Mouse (Mus musculus) mature B cell (primary cell): ENCODE results near the gene Slc38a1.

Source experiments
- in situ Hi-C: fragments of 300-500 bp; cut with MboI; formaldehyde crosslinking; loops from 2 replicates; pipeline ENCODE4 v1.14.3; 2019

The Slc38a1 gene

GRCm38 (mm10) chr15:96608671-96609070 is 34.0 kb downstream of the Slc38a1 start:
- in situ Hi-C loops: no loop called here

- in situ Hi-C loops: no loop called here
These were observed 35.3 kb downstream of the Slc38a1 start for GRCm38 (mm10) chr15:96607422-96607821.

GRCm38 (mm10) chr15:96604282-96604681 is 38.4 kb downstream of the Slc38a1 start:
- in situ Hi-C loops: no loop called here

GRCm38 (mm10) chr15:96602043-96602442 is 40.7 kb downstream of the Slc38a1 start:
- in situ Hi-C loops: no loop called here

GRCm38 (mm10) chr15:96599852-96600781 is 42.6 kb downstream of the Slc38a1 start:
- in situ Hi-C loops: no loop called here

GRCm38 (mm10) chr15:96598888-96599578 is 43.7 kb downstream of the Slc38a1 start:
- in situ Hi-C loops: no loop called here

- in situ Hi-C loops: no loop called here
These were observed 45.6 kb downstream of the Slc38a1 start for GRCm38 (mm10) chr15:96597116-96597515.

- in situ Hi-C loops: no loop called here
These were observed 48.4 kb downstream of the Slc38a1 start for GRCm38 (mm10) chr15:96594316-96594715.

- in situ Hi-C loops: no loop called here
These were observed 48.8 kb downstream of the Slc38a1 start for GRCm38 (mm10) chr15:96593866-96594265.

- in situ Hi-C loops: no loop called here
These were observed 49.3 kb downstream of the Slc38a1 start for GRCm38 (mm10) chr15:96593457-96593856.

GRCm38 (mm10) chr15:96592976-96593375 is 49.7 kb downstream of the Slc38a1 start:
- in situ Hi-C loops: no loop called here

GRCm38 (mm10) chr15:96591876-96592417 is 50.8 kb downstream of the Slc38a1 start:
- in situ Hi-C loops: no loop called here

- in situ Hi-C loops: no loop called here
These were observed 53.6 kb downstream of the Slc38a1 start for GRCm38 (mm10) chr15:96588996-96589657.

- in situ Hi-C loops: no loop called here
These were observed 54.7 kb downstream of the Slc38a1 start for GRCm38 (mm10) chr15:96587998-96588397.

GRCm38 (mm10) chr15:96583371-96584008 is 59.2 kb downstream of the Slc38a1 start:
- in situ Hi-C loops: no loop called here

GRCm38 (mm10) chr15:96576998-96577397 is 65.7 kb downstream of the Slc38a1 start:
- in situ Hi-C loops: no loop called here

GRCm38 (mm10) chr15:96568983-96569363 is 73.7 kb downstream of the Slc38a1 start:
- in situ Hi-C loops: no loop called here

- in situ Hi-C loops: no loop called here
These were observed 74.3 kb downstream of the Slc38a1 start for GRCm38 (mm10) chr15:96568271-96568982.

- in situ Hi-C loops: no loop called here
These were observed 75.9 kb downstream of the Slc38a1 start for GRCm38 (mm10) chr15:96566850-96567271.

GRCm38 (mm10) chr15:96563852-96564251 is 78.9 kb downstream of the Slc38a1 start:
- in situ Hi-C loops: no loop called here

GRCm38 (mm10) chr15:96562521-96562920 is 80.2 kb downstream of the Slc38a1 start:
- in situ Hi-C loops: no loop called here
